Mouse (Mus musculus): ENCODE data around the gene Bicd2.

- TF ChIP-seq CTCF (conservative IDR thresholded peaks at IDR 0.05; ENCODE audit: insufficient read depth, insufficient read length, low read depth, low read length) = no peak
- TF ChIP-seq POLR2A (IDR thresholded peaks at IDR 0.05; ENCODE audit: low read depth, low read length) = no peak
Measured at GRCm38 (mm10) chr13:49344567-49344966, 3.2 kb downstream of the Bicd2 start.
